Mouse (Mus musculus): ENCODE results near the gene Cdkl4.

- no peak for TF ChIP-seq CTCF (IDR thresholded peaks at IDR 0.05; ENCODE audit: low read depth)
- TF ChIP-seq EP300 (IDR thresholded peaks at IDR 0.05; ENCODE audit: low read depth) = no peak
Measured at GRCm38 (mm10) chr17:80505342-80505741, 72.3 kb downstream of the Cdkl4 start.
